Mouse (Mus musculus): Measurements from ENCODE around the gene Aurkaip1. TPM values are rescaled to one million over a fixed set of nuclear protein-coding genes. Genes with fewer than 3 reads are reported as not detected.

The Aurkaip1 gene
- polyA plus RNA-seq, 1 experiment = 358 TPM

- no peak for TF ChIP-seq GATA1 (IDR thresholded peaks at IDR 0.05; ENCODE audit: low read length)
These were observed 9.3 kb downstream of the Aurkaip1 start for GRCm38 (mm10) chr4:155840076-155841002.

GRCm38 (mm10) chr4:155841003-155841454 lies 10.0 kb downstream of the Aurkaip1 start:
- no peak for TF ChIP-seq GATA1 (IDR thresholded peaks at IDR 0.05; ENCODE audit: low read length)

GRCm38 (mm10) chr4:155841651-155842270 lies 10.7 kb downstream of the Aurkaip1 start:
- TF ChIP-seq GATA1 (IDR thresholded peaks at IDR 0.05; ENCODE audit: low read length) = no peak

- no peak for TF ChIP-seq GATA1 (IDR thresholded peaks at IDR 0.05; ENCODE audit: low read length)
These were observed 12.2 kb downstream of the Aurkaip1 start for GRCm38 (mm10) chr4:155843231-155843630.

- no peak for TF ChIP-seq GATA1 (IDR thresholded peaks at IDR 0.05; ENCODE audit: low read length)
These were observed 16.0 kb downstream of the Aurkaip1 start, which contains the start of gene Dvl1 for GRCm38 (mm10) chr4:155846871-155847578. Dvl1 (plus strand) TSS chr4:155847402.

- TF ChIP-seq GATA1 (IDR thresholded peaks at IDR 0.05; ENCODE audit: low read length) = no peak
These were observed 16.7 kb downstream of the Aurkaip1 start for GRCm38 (mm10) chr4:155847591-155848352.

GRCm38 (mm10) chr4:155848434-155849095 lies 17.5 kb downstream of the Aurkaip1 start:
- TF ChIP-seq GATA1 (IDR thresholded peaks at IDR 0.05; ENCODE audit: low read length) = no peak

GRCm38 (mm10) chr4:155849391-155849790 lies 18.3 kb downstream of the Aurkaip1 start:
- no peak for TF ChIP-seq GATA1 (IDR thresholded peaks at IDR 0.05; ENCODE audit: low read length)

- no peak for TF ChIP-seq GATA1 (IDR thresholded peaks at IDR 0.05; ENCODE audit: low read length)
These were observed 18.9 kb downstream of the Aurkaip1 start for GRCm38 (mm10) chr4:155849792-155850451.

- no peak for TF ChIP-seq GATA1 (IDR thresholded peaks at IDR 0.05; ENCODE audit: low read length)
These were observed 20.3 kb downstream of the Aurkaip1 start for GRCm38 (mm10) chr4:155851368-155851767.

GRCm38 (mm10) chr4:155851951-155852411 lies 20.9 kb downstream of the Aurkaip1 start:
- no peak for TF ChIP-seq GATA1 (IDR thresholded peaks at IDR 0.05; ENCODE audit: low read length)

GRCm38 (mm10) chr4:155853421-155853820 lies 22.3 kb downstream of the Aurkaip1 start:
- TF ChIP-seq GATA1 (IDR thresholded peaks at IDR 0.05; ENCODE audit: low read length) = no peak

- TF ChIP-seq GATA1 (IDR thresholded peaks at IDR 0.05; ENCODE audit: low read length) = no peak
These were observed 23.9 kb downstream of the Aurkaip1 start for GRCm38 (mm10) chr4:155854991-155855390.

GRCm38 (mm10) chr4:155856071-155856470 lies 25.0 kb downstream of the Aurkaip1 start:
- no peak for TF ChIP-seq GATA1 (IDR thresholded peaks at IDR 0.05; ENCODE audit: low read length)

All from G1E-ER4 (cell line).